Mouse (Mus musculus) intestine, embryonic 16.5 days (tissue): ENCODE measurements at regions not wholly inside any gene's neighbourhood (a gene's known extent, or its start where the extent isn't known, plus 50 kb on each side); places are given as distances from the start of the nearest gene placed in this dataset.
A peak's percentile ranks its signal among the peaks of the same experiment; 100 is the strongest.

ENCODE experiments used
- ATAC-seq: fragments of 200-750 bp; cut with Nextera tagmentation; 2 replicates; pipeline ENCODE4 v1.8.0; 2017; ENCODE audit warnings: moderate TSS enrichment, moderate library complexity
- H3K27ac ChIP-seq: fragments of 300-500 bp; sonication (generic); 2 replicates; pipeline ENCODE4 v1.5.1; 2014; ENCODE audit warnings: mild to moderate bottlenecking, low read length
- H3K27me3 ChIP-seq: fragments of 300-500 bp; sonication (generic); replicated peaks from 2 replicates; pipeline ENCODE4 v1.6.1; 2014; ENCODE audit warnings: low read length, control low read depth, mixed read lengths; ENCODE audit not compliant: control insufficient read depth, insufficient read depth
- H3K36me3 ChIP-seq: fragments of 300-500 bp; sonication (generic); 2 replicates; pipeline ENCODE4 v1.6.1; 2014; ENCODE audit warnings: low read length, control low read depth; ENCODE audit not compliant: control insufficient read depth, insufficient read depth
- H3K4me1 ChIP-seq: fragments of 300-500 bp; sonication (generic); 2 replicates; pipeline ENCODE4 v1.6.1; 2014; ENCODE audit warnings: low read length, control low read depth, mixed read lengths; ENCODE audit not compliant: control insufficient read depth, insufficient read depth
- H3K4me2 ChIP-seq: fragments of 300-500 bp; sonication (generic); 2 replicates; pipeline ENCODE4 v1.6.1; 2014; ENCODE audit warnings: low read depth, low read length, control low read depth
- H3K4me3 ChIP-seq: fragments of 300-500 bp; sonication (generic); 2 replicates; pipeline ENCODE4 v1.5.1; 2014; ENCODE audit warnings: mild to moderate bottlenecking, low read length
- H3K9ac ChIP-seq: fragments of 300-500 bp; sonication (generic); 2 replicates; pipeline ENCODE4 v1.6.1; 2014; ENCODE audit warnings: low read depth, low read length
- H3K9me3 ChIP-seq: fragments of 300-500 bp; sonication (generic); 2 replicates; pipeline ENCODE4 v1.6.1; 2016; ENCODE audit warnings: low read length, control low read depth; ENCODE audit not compliant: control insufficient read depth
- WGBS: fragments of 180-500 bp; shearing (Covaris S2); extraction: QIAGEN DNeasy Blood & Tissue Kit; methylation state at CpG from one replicate; pipeline ENCODE4 v1.1.7; 2014; 5-methylcytosine and 5-hydroxymethylcytosine counted together

GRCm38 (mm10) chr15:31882331-31882730, 280.7 kb downstream of the Fam173b start:
- Histone ChIP-seq H3K4me2 (no peak overlapping the region), H3K27ac (no peak overlapping the region), H3K4me3 (no peak overlapping the region), H3K9ac (no peak overlapping the region), H3K4me1 (no peaks in the 10 kb centered on the region), H3K36me3 (no peaks in the 10 kb centered on the region), H3K9me3 (no peaks in the 10 kb centered on the region), H3K27me3 (no peaks in the 10 kb centered on the region)
- ATAC-seq = no peak
- 57% methylated on average over 5 of the region's 5 CpGs for WGBS

- H3K9ac ChIP-seq = no peak overlapping the region
- H3K36me3 ChIP-seq = no peaks in the 10 kb centered on the region
- no peaks in the 10 kb centered on the region for H3K9me3 ChIP-seq
- no peak overlapping the region for H3K27ac ChIP-seq
- no peak overlapping the region for H3K4me2 ChIP-seq
- H3K4me1 ChIP-seq = no peaks in the 10 kb centered on the region
- 87% methylated on average over 9 of the region's 9 CpGs for WGBS
- H3K27me3 ChIP-seq = no peaks in the 10 kb centered on the region
- H3K4me3 ChIP-seq = no peak overlapping the region
- no peak for ATAC-seq
These were observed 281.9 kb downstream of the Fam173b start for GRCm38 (mm10) chr15:31883516-31883915.

GRCm38 (mm10) chr15:31898904-31899650, 278.0 kb upstream of the Tas2r119 start:
- no peaks in the 10 kb centered on the region for H3K9me3 ChIP-seq
- no peaks in the 10 kb centered on the region for H3K27me3 ChIP-seq
- ATAC-seq = no peak
- no peaks in the 10 kb centered on the region for H3K4me1 ChIP-seq
- 81% methylated on average over 13 of the region's 13 CpGs for WGBS
- H3K4me3 ChIP-seq = no peak overlapping the region
- H3K36me3 ChIP-seq = no peaks in the 10 kb centered on the region
- H3K27ac ChIP-seq = no peak overlapping the region
- no peak overlapping the region for H3K4me2 ChIP-seq
- no peak overlapping the region for H3K9ac ChIP-seq

GRCm38 (mm10) chr15:31900325-31900724, 276.8 kb upstream of the Tas2r119 start:
- H3K27ac ChIP-seq = no peak overlapping the region
- H3K9me3 ChIP-seq = no peaks in the 10 kb centered on the region
- no peak overlapping the region for H3K4me3 ChIP-seq
- no peak overlapping the region for H3K9ac ChIP-seq
- H3K4me1 ChIP-seq = no peaks in the 10 kb centered on the region
- ATAC-seq = no peak
- no peaks in the 10 kb centered on the region for H3K27me3 ChIP-seq
- H3K4me2 ChIP-seq = no peak overlapping the region
- no peaks in the 10 kb centered on the region for H3K36me3 ChIP-seq
- 79% methylated on average over 4 of the region's 4 CpGs for WGBS

- H3K9me3 ChIP-seq = no peaks in the 10 kb centered on the region
- H3K36me3 ChIP-seq = no peaks in the 10 kb centered on the region
- H3K4me2 ChIP-seq = no peak overlapping the region
- no peak overlapping the region for H3K27ac ChIP-seq
- no peak overlapping the region for H3K9ac ChIP-seq
- no peak for ATAC-seq
- 89% methylated on average over 9 of the region's 9 CpGs for WGBS
- H3K4me3 ChIP-seq = no peak overlapping the region
- H3K27me3 ChIP-seq = no peaks in the 10 kb centered on the region
- H3K4me1 ChIP-seq = no peaks in the 10 kb centered on the region
These were observed 268.7 kb upstream of the Tas2r119 start for GRCm38 (mm10) chr15:31908432-31908831.

GRCm38 (mm10) chr15:31911978-31912377, 265.1 kb upstream of the Tas2r119 start:
- Histone ChIP-seq H3K4me1 (no peaks in the 10 kb centered on the region), H3K4me3 (no peak overlapping the region), H3K27ac (no peak overlapping the region), H3K36me3 (no peaks in the 10 kb centered on the region), H3K4me2 (no peak overlapping the region), H3K9ac (no peak overlapping the region), H3K27me3 (no peaks in the 10 kb centered on the region), H3K9me3 (no peaks in the 10 kb centered on the region)
- ATAC-seq = no peak
- WGBS = 92% methylated on average over 3 of the region's 3 CpGs

GRCm38 (mm10) chr15:31921485-31921884, 255.6 kb upstream of the Tas2r119 start:
- no peaks in the 10 kb centered on the region for H3K4me1 ChIP-seq
- H3K27me3 ChIP-seq = no peaks in the 10 kb centered on the region
- no peak overlapping the region for H3K4me3 ChIP-seq
- no peak overlapping the region for H3K27ac ChIP-seq
- H3K9ac ChIP-seq = no peak overlapping the region
- no peak for ATAC-seq
- 0 out of 2 replicates have a peak, but pooled peaks cover 3% of the 10 kb centered on the region for H3K9me3 ChIP-seq
- no peak overlapping the region for H3K4me2 ChIP-seq
- 77% methylated on average over 3 of the region's 3 CpGs for WGBS
- no peaks in the 10 kb centered on the region for H3K36me3 ChIP-seq

- H3K36me3 ChIP-seq = no peaks in the 10 kb centered on the region
- H3K27ac ChIP-seq = no peak overlapping the region
- H3K4me3 ChIP-seq = no peak overlapping the region
- no peaks in the 10 kb centered on the region for H3K9me3 ChIP-seq
- no peak overlapping the region for H3K4me2 ChIP-seq
- WGBS = 85% methylated on average over 4 of the region's 4 CpGs
- no peak for ATAC-seq
- no peaks in the 10 kb centered on the region for H3K27me3 ChIP-seq
- H3K4me1 ChIP-seq = no peaks in the 10 kb centered on the region
- no peak overlapping the region for H3K9ac ChIP-seq
These were observed 216.8 kb upstream of the Tas2r119 start for GRCm38 (mm10) chr15:31960301-31960700.

GRCm38 (mm10) chr15:31961963-31962362, 215.1 kb upstream of the Tas2r119 start:
- H3K27ac ChIP-seq = no peak overlapping the region
- 31% methylated on average over 2 of the region's 2 CpGs for WGBS
- no peak overlapping the region for H3K9ac ChIP-seq
- H3K36me3 ChIP-seq = no peaks in the 10 kb centered on the region
- no peaks in the 10 kb centered on the region for H3K9me3 ChIP-seq
- no peaks in the 10 kb centered on the region for H3K4me1 ChIP-seq
- ATAC-seq = peak; percentile 48; the same call in 1 of the 2 replicates
- no peak overlapping the region for H3K4me3 ChIP-seq
- H3K27me3 ChIP-seq = no peaks in the 10 kb centered on the region
- H3K4me2 ChIP-seq = no peak overlapping the region

- no peaks in the 10 kb centered on the region for H3K9me3 ChIP-seq
- no peak overlapping the region for H3K27ac ChIP-seq
- H3K9ac ChIP-seq = no peak overlapping the region
- H3K4me3 ChIP-seq = no peak overlapping the region
- no peak overlapping the region for H3K4me2 ChIP-seq
- no peaks in the 10 kb centered on the region for H3K27me3 ChIP-seq
- H3K4me1 ChIP-seq = no peaks in the 10 kb centered on the region
- no peaks in the 10 kb centered on the region for H3K36me3 ChIP-seq
- whole genome bisulfite sequencing = 93% methylated on average over 6 of the region's 6 CpGs
- ATAC-seq = no peak
These were observed 212.2 kb upstream of the Tas2r119 start for GRCm38 (mm10) chr15:31964911-31965310.
